Mouse (Mus musculus): ENCODE measurements at regions not wholly inside any gene's neighbourhood (a gene's known extent, or its start where the extent isn't known, plus 50 kb on each side); places are given as distances from the start of the nearest gene placed in this dataset.
A peak's percentile ranks its signal among the peaks of the same experiment; 100 is the strongest.

DNA sequence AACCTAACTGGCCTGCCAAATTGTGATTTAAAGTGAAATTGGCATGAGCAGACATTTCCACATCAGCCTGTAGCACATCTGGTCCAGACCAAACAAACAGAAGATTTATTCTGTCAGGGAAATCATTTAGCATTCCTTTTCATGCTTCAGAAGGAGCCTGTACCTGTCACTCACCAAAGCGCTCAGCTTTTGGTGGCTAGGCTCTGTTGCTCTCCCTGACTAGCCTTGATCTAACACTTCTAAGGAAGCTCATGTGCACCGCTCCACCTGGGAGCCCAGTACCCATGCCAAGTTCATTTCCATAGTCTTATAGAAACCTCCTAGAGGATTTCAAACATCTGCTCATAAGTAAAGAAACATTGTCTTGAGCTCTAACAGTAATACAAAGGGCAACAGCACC, 253.8 kb upstream of the Tfap2d start:
- Histone ChIP-seq H3K27ac (no peak overlapping the region), H3K4me3 (no peak overlapping the region), H3K4me1 (replicated peaks) (no peaks in the 10 kb centered on the region), H3K4me2 (no peak overlapping the region), H3K9me3 (no peaks in the 10 kb centered on the region), H3K36me3 (no peaks in the 10 kb centered on the region), H3K27me3 (no peaks in the 10 kb centered on the region), H3K9ac (no peak overlapping the region)
- ATAC-seq (ENCODE audit: low FRiP score): no peak
- 70% methylated on average over 2 of the region's 2 CpGs for WGBS

DNA sequence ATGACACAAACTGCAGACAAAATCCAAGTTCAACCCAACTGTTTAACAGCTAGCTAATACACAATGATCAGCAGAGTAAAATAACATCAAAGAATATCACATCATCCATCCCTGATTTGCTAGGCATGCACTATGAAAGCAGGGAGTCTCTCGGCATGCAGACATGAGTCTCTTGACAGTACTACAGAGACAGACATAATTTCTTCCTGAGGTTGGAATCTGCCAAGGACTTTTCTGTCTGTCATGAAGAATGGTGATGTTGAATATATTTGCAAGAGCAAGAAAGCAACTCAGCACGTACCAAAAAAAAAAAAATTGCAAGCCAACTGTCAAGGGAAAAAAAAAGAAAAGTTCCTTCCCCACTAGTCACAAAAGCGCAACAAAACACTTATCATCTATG, 245.4 kb upstream of the Tfap2d start:
- Histone ChIP-seq H3K4me1 (replicated peaks) (no peaks in the 10 kb centered on the region), H3K4me3 (no peak overlapping the region), H3K36me3 (no peaks in the 10 kb centered on the region), H3K9me3 (no peaks in the 10 kb centered on the region), H3K27ac (no peak overlapping the region), H3K27me3 (no peaks in the 10 kb centered on the region), H3K9ac (no peak overlapping the region), H3K4me2 (no peak overlapping the region)
- 80% methylated on average over 3 of the region's 3 CpGs for WGBS
- ATAC-seq (ENCODE audit: low FRiP score): no peak

- 86% methylated on average over 1 of the region's 1 CpGs for whole genome bisulfite sequencing
- H3K36me3 ChIP-seq: no peaks in the 10 kb centered on the region
- H3K4me2 ChIP-seq: no peak overlapping the region
- H3K4me1 ChIP-seq (replicated peaks): no peaks in the 10 kb centered on the region
- H3K4me3 ChIP-seq: no peak overlapping the region
- no peak overlapping the region for H3K27ac ChIP-seq
- no peaks in the 10 kb centered on the region for H3K27me3 ChIP-seq
- no peak overlapping the region for H3K9ac ChIP-seq
- no peak for ATAC-seq (ENCODE audit: low FRiP score)
- no peaks in the 10 kb centered on the region for H3K9me3 ChIP-seq
Measured at GRCm38 (mm10) chr1:18903266-18903665, 199.6 kb upstream of the Tfap2d start.

DNA sequence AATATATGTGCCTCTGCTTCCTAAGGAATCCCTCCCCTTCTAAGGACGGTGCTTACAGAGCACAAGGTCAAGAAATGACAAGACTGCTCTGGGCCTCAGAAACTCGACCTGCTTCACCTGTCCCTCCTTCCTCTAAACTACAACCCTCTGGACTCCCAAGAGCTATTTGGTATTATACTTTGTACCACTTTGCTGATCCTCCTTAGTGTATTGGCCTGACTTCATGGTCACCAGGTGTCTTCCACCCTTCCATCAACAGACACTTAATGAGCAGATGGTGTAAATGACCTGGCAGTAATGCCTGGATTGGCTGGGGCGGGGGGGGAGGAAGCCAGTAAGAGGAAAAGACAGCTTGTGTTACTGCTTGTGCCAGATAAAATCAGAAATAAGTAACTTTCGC, 199.1 kb upstream of the Tfap2d start:
- Histone ChIP-seq H3K4me2 (no peak overlapping the region), H3K36me3 (no peaks in the 10 kb centered on the region), H3K9me3 (no peaks in the 10 kb centered on the region), H3K27me3 (no peaks in the 10 kb centered on the region), H3K4me3 (no peak overlapping the region), H3K4me1 (replicated peaks) (no peaks in the 10 kb centered on the region), H3K9ac (no peak overlapping the region), H3K27ac (no peak overlapping the region)
- WGBS: 74% methylated on average over 4 of the region's 4 CpGs
- no peak for ATAC-seq (ENCODE audit: low FRiP score)

DNA sequence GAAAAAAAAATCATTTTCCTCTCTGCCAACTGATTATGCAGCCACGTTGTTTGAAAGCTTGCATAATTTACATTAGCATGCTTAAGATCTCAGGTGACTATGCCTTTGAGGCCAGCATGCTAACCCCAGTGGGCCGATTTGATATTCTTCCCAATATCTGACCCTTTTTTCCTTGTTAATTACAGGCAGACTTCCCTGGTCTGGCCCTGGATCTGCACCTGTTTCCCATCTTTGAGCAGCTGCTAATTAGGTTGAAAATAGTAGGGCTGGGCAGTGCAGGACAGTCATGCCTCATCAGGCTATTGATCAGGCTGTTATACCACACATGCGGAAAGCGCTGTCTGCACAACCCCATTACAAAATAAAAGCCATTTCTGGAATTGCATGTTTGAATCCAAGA, 191.2 kb upstream of the Tfap2d start:
- no peak overlapping the region for H3K9ac ChIP-seq
- peak; percentile 68; the same call in 1 of the 2 replicates for ATAC-seq (ENCODE audit: low FRiP score)
- no peak overlapping the region for H3K27ac ChIP-seq
- H3K27me3 ChIP-seq: no peaks in the 10 kb centered on the region
- 50% methylated on average over 4 of the region's 4 CpGs for WGBS
- H3K36me3 ChIP-seq: no peaks in the 10 kb centered on the region
- no peak overlapping the region for H3K4me2 ChIP-seq
- H3K9me3 ChIP-seq: no peaks in the 10 kb centered on the region
- H3K4me1 ChIP-seq (replicated peaks): 0 out of 2 replicates have a peak, but pooled peaks cover 4% of the 10 kb centered on the region
- H3K4me3 ChIP-seq: no peak overlapping the region

DNA sequence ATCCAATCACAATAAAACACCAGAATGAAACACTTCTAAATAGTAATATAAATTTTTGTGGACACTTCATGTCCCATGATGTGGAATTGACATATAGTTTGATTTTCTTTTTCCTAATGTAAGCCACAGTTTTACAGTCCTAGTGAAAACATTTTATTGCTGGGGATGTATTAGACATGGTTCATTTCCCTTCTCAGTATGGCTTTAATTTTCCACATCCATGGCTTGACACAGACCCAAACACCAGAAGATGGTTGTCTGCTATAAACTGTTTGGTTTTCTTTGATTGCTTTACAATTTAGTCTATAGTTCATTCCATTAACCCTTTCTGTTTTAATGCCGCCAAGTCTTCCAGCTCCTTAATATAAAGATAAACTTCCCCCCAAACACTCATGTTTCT, 146.5 kb upstream of the Tfap2d start:
- no peaks in the 10 kb centered on the region for H3K4me1 ChIP-seq (replicated peaks)
- H3K4me2 ChIP-seq: no peak overlapping the region
- H3K4me3 ChIP-seq: no peak overlapping the region
- WGBS: 88% methylated on average over 1 of the region's 1 CpGs
- no peak for ATAC-seq (ENCODE audit: low FRiP score)
- no peaks in the 10 kb centered on the region for H3K9me3 ChIP-seq
- no peaks in the 10 kb centered on the region for H3K36me3 ChIP-seq
- H3K27ac ChIP-seq: no peak overlapping the region
- no peak overlapping the region for H3K9ac ChIP-seq
- no peaks in the 10 kb centered on the region for H3K27me3 ChIP-seq

DNA sequence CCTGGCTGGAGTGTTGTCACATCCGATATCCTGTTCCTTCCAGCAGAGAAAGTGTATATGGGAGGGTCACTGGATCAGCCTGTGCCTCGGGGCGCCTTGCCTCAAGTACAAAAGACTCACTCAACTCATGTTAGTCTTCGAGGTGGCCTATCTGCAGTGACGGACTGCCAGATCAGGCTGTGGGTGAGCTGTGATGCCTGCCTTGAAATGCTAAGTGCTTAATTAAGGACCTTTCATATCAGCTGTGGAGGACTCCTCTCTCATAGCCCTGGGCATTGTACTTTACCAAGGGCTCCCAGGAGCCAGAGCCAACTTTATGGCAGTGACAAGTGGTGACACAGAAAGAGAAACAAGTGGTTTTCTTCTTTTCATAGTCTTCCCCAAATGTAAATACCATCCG, 145.8 kb upstream of the Tfap2d start:
- no peaks in the 10 kb centered on the region for H3K36me3 ChIP-seq
- no peak overlapping the region for H3K9ac ChIP-seq
- no peaks in the 10 kb centered on the region for H3K9me3 ChIP-seq
- H3K27ac ChIP-seq: no peak overlapping the region
- no peak overlapping the region for H3K4me2 ChIP-seq
- H3K27me3 ChIP-seq: no peaks in the 10 kb centered on the region
- no peaks in the 10 kb centered on the region for H3K4me1 ChIP-seq (replicated peaks)
- 68% methylated on average over 6 of the region's 6 CpGs for WGBS
- ATAC-seq (ENCODE audit: low FRiP score): no peak
- H3K4me3 ChIP-seq: no peak overlapping the region

DNA sequence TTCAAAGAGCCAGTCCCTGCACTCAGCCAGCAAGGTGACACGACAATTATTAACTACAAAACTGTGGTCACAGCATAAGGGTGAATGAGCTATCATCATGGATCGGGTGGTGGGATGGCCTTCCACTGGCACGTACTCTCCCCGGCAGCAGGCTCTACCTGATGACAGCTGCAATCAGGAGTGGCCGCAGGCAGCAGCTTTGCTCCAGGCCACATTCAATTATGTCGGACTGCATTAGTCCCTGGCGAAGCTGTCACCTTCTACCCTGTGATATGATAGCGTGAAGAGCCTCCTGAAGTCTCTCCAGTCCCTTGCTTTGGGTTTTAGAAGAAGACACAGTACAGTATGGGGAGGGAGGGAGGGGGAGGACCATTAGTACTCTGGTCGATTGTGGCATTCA, 141.4 kb upstream of the Tfap2d start:
- ATAC-seq (ENCODE audit: low FRiP score): no peak
- H3K9me3 ChIP-seq: no peaks in the 10 kb centered on the region
- H3K27ac ChIP-seq: no peak overlapping the region
- H3K4me1 ChIP-seq (replicated peaks): no peaks in the 10 kb centered on the region
- no peak overlapping the region for H3K9ac ChIP-seq
- no peak overlapping the region for H3K4me3 ChIP-seq
- no peak overlapping the region for H3K4me2 ChIP-seq
- no peaks in the 10 kb centered on the region for H3K36me3 ChIP-seq
- WGBS: 69% methylated on average over 9 of the region's 9 CpGs
- H3K27me3 ChIP-seq: no peaks in the 10 kb centered on the region

GRCm38 (mm10) chr1:18961889-18962288, 140.9 kb upstream of the Tfap2d start:
- Histone ChIP-seq H3K4me1 (replicated peaks) (no peaks in the 10 kb centered on the region), H3K27me3 (no peaks in the 10 kb centered on the region), H3K36me3 (no peaks in the 10 kb centered on the region), H3K27ac (no peak overlapping the region), H3K4me2 (no peak overlapping the region), H3K9me3 (no peaks in the 10 kb centered on the region), H3K9ac (no peak overlapping the region), H3K4me3 (no peak overlapping the region)
- WGBS: 77% methylated on average over 3 of the region's 3 CpGs
- ATAC-seq (ENCODE audit: low FRiP score): no peak

DNA sequence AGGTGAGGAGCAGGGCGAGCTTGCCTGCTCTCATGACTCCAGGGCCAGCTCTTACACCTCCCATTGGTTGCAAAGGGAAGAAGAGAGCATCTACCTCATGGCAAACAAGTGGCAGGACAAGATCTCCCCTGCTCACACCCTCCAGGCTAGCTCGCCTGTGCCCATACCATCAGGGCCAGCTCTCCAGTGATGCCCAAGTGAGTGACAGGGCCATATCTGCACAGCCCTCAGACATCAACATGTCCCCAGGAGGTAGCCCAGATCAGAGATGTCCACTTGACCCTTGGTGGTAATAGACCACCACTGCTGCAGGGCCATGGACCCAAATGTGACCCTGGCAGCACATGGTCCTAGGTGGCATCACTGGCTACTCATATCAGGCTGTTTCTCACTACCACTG, 133.9 kb upstream of the Tfap2d start:
- no peak overlapping the region for H3K4me2 ChIP-seq
- no peak; the same call in 1 of the 2 replicates for ATAC-seq (ENCODE audit: low FRiP score)
- no peaks in the 10 kb centered on the region for H3K4me1 ChIP-seq (replicated peaks)
- no peaks in the 10 kb centered on the region for H3K36me3 ChIP-seq
- no peaks in the 10 kb centered on the region for H3K27me3 ChIP-seq
- no peak overlapping the region for H3K4me3 ChIP-seq
- no peak overlapping the region for H3K9ac ChIP-seq
- H3K27ac ChIP-seq: no peak overlapping the region
- WGBS: 85% methylated on average over 2 of the region's 2 CpGs
- no peaks in the 10 kb centered on the region for H3K9me3 ChIP-seq

DNA sequence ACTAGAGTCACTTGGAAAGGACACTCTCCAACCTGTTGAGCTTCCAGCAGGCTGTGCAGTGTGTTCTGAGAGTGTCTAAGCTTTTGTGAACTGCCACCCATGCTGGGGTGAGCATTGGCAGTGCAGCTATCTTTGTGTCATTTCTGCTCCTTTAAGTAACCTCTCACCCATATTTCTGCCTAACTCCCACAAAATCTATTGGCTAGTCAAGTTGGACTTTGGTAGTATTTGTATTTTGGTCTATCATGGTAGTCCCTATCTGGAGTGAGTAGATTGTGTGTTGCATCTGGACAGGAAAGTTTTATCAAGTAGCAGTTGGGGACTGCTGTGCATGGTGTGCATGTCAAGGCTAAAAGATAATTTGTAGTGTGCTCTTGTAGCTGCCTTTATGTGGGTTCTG, 132.6 kb upstream of the Tfap2d start:
- no peak overlapping the region for H3K4me2 ChIP-seq
- ATAC-seq (ENCODE audit: low FRiP score): no peak
- no peaks in the 10 kb centered on the region for H3K36me3 ChIP-seq
- no peak overlapping the region for H3K27ac ChIP-seq
- no peak overlapping the region for H3K9ac ChIP-seq
- H3K4me1 ChIP-seq (replicated peaks): no peaks in the 10 kb centered on the region
- no peaks in the 10 kb centered on the region for H3K27me3 ChIP-seq
- H3K4me3 ChIP-seq: no peak overlapping the region
- H3K9me3 ChIP-seq: no peaks in the 10 kb centered on the region

DNA sequence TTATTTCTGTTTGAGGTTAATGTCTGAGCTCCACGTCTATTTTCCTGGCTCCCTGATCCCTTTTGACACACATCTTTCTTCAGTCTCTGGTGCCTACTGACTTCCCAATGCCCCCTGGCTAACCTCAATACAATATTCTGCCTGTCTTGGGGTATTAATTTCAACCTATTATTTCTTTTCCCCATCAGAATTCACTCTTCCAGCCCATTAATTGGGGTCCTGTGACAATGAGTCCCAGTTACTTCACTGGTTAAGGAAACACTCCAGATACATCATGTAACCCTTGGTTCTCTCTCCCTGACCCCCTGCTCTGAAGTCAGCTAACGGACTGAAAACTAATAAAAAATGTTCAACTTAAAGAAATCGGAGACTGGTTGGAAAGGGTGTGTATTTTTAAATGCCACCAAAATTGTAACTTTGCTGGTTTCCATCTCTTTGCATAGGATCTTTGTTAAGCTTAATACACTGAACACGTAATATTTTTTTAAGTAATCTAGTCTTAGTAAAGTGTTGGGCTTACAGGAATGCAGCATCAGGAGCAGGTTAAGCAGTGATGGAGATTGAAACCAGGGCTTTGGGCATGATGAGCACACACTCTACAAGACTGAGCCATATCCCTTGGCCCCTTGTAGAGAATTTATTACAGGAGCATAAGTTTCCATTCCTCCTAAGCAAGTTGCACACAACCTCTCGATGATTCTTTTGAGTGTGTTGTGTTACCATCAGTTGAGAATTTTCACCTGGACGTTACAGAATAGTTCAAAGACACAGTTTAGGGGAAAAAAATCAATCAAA, 128.8 kb upstream of the Tfap2d start:
- Histone ChIP-seq H3K4me3 (no peak overlapping the region), H3K4me2 (no peak overlapping the region), H3K9me3 (no peaks in the 10 kb centered on the region), H3K27ac (no peak overlapping the region), H3K9ac (no peak overlapping the region), H3K4me1 (replicated peaks) (no peaks in the 10 kb centered on the region), H3K27me3 (no peaks in the 10 kb centered on the region), H3K36me3 (no peaks in the 10 kb centered on the region)
- 83% methylated on average over 6 of the region's 6 CpGs for WGBS
- no peak for ATAC-seq (ENCODE audit: low FRiP score)

- Histone ChIP-seq H3K4me2 (no peak overlapping the region), H3K36me3 (no peaks in the 10 kb centered on the region), H3K27me3 (no peaks in the 10 kb centered on the region), H3K9me3 (no peaks in the 10 kb centered on the region), H3K4me1 (replicated peaks) (no peaks in the 10 kb centered on the region), H3K4me3 (no peak overlapping the region), H3K9ac (no peak overlapping the region), H3K27ac (no peak overlapping the region)
- 89% methylated on average over 2 of the region's 2 CpGs for WGBS
- no peak for ATAC-seq (ENCODE audit: low FRiP score)
Measured at GRCm38 (mm10) chr1:18974860-18975439, 127.9 kb upstream of the Tfap2d start.
